Mouse (Mus musculus) forebrain, embryonic 14.5 days (tissue): ENCODE results near the gene Maneal. TPM values are rescaled to one million over a fixed set of nuclear protein-coding genes. Genes with fewer than 3 reads are reported as not detected.

Experiments used
- ATAC-seq: fragments of 200-750 bp; cut with Nextera tagmentation; 2 replicates; pipeline ENCODE4 v1.8.0; 2017; ENCODE audit warnings: mild to moderate bottlenecking, moderate library complexity
- DNase-seq: peaks from one replicate; pipeline ENCODE4 v3.0.0-alpha.2; 2015; ENCODE audit warnings: low spot score
- H3K27ac ChIP-seq: fragments of 300-500 bp; sonication (generic); 2 replicates; pipeline ENCODE4 v1.5.1; 2014; ENCODE audit warnings: low read depth, mild to moderate bottlenecking, control low read depth, low read length, moderate library complexity
- H3K27me3 ChIP-seq: fragments of 300-500 bp; sonication (generic); replicated peaks from 2 replicates; pipeline ENCODE4 v1.6.1; 2014; ENCODE audit warnings: low read length, control low read depth, mixed read lengths; ENCODE audit not compliant: control insufficient read depth, insufficient read depth
- H3K36me3 ChIP-seq: fragments of 300-500 bp; sonication (generic); 2 replicates; pipeline ENCODE4 v1.6.1; 2014; ENCODE audit warnings: low read length, control low read depth; ENCODE audit not compliant: control insufficient read depth, insufficient read depth
- H3K4me1 ChIP-seq: fragments of 300-500 bp; sonication (generic); 2 replicates; pipeline ENCODE4 v1.6.1; 2014; ENCODE audit warnings: antibody characterized with exemption, low read length, control low read depth; ENCODE audit not compliant: control insufficient read depth, insufficient read depth
- H3K4me2 ChIP-seq: fragments of 300-500 bp; sonication (generic); 2 replicates; pipeline ENCODE4 v1.6.1; 2014; ENCODE audit warnings: mild to moderate bottlenecking, control low read depth, low read length
- H3K4me3 ChIP-seq: fragments of 300-500 bp; sonication (generic); 2 replicates; pipeline ENCODE4 v1.5.1; 2014; ENCODE audit warnings: low read depth, low read length, control low read depth
- H3K9ac ChIP-seq: fragments of 300-500 bp; sonication (generic); 2 replicates; pipeline ENCODE4 v1.6.1; 2014; ENCODE audit warnings: mild to moderate bottlenecking, low read length, control low read depth, moderate library complexity
- H3K9me3 ChIP-seq: fragments of 300-500 bp; sonication (generic); replicated peaks from 2 replicates; pipeline ENCODE4 v1.6.1; 2016; ENCODE audit warnings: low read length, control low read depth, mixed read lengths; ENCODE audit not compliant: control insufficient read depth
- WGBS: fragments of 180-500 bp; shearing (Covaris S2); extraction: QIAGEN DNeasy Blood & Tissue Kit; methylation state at CpG from one replicate; pipeline ENCODE4 v1.1.7; 2014; 5-methylcytosine and 5-hydroxymethylcytosine counted together
- polyA plus RNA-seq: library from polyadenylated mRNA; unstranded; fragments of >200 nt; fragmentation: Nextera tagmentation; extraction: Ambion mirVana; gene quantifications from 2 replicates; pipeline ENCODE4 v1.2.1, GENCODE M21; 2014

Maneal gene
- polyA plus RNA-seq, 1 experiment from 2014 or later: 12.9 TPM

DNA sequence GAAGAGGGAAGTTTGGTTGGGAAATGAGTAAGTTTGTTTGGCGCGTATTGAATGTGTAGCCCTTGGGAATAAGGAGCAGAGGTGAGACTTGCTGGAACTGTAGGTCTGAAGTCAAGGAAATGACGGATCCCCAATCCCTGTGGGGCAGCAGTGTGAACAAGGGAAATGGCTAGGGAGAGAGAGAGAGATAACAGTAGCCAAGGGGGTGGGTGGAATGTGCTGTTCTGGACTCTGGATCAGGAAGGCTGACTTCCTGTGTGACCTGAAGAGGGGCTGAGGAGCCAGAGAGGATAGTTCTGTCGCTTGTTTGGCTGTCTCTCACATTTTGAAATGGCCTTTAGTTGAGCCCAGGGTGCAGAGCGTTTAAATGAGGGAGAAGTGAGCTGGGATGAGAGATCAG, 53.5 kb downstream of the Maneal start:
- DNase-seq (no peak), ATAC-seq (no peak)
- no peak overlapping the region for H3K9ac ChIP-seq
- WGBS: 93% methylated on average over 5 of the region's 5 CpGs
- no peak overlapping the region for H3K27ac ChIP-seq
- peaks cover 2% of the 10 kb centered on the region; the same call in 1 of the 2 replicates for H3K4me1 ChIP-seq
- H3K27me3 ChIP-seq: no peaks in the 10 kb centered on the region
- H3K9me3 ChIP-seq: no peaks in the 10 kb centered on the region
- no peak overlapping the region for H3K4me2 ChIP-seq
- peaks cover 47% of the 10 kb centered on the region for H3K36me3 ChIP-seq
- no peak overlapping the region for H3K4me3 ChIP-seq

Other genes with a start within 250 kb of the Maneal start
- gene Pou3f1, start 205.4 kb downstream of the Maneal start, polyA plus RNA-seq: 14.8 and 15.3 TPM in 2 replicates
- gene Utp11, start 168.6 kb downstream of the Maneal start, polyA plus RNA-seq: 34.5 and 42.0 TPM in 2 replicates
- 1.4 TPM in 2 replicates for gene Fhl3, start 161.5 kb downstream of the Maneal start, polyA plus RNA-seq
- 118 TPM in 2 replicates for gene Sf3a3, start 147.4 kb downstream of the Maneal start, polyA plus RNA-seq
- gene Inpp5b, start 120.3 kb downstream of the Maneal start, polyA plus RNA-seq: 20.8 and 22.1 TPM in 2 replicates
- 12.7 and 13.6 TPM in 2 replicates for gene Mtf1, start 60.1 kb downstream of the Maneal start, polyA plus RNA-seq
- gene Yrdc, start 11.5 kb downstream of the Maneal start, polyA plus RNA-seq: 57.1 and 62.4 TPM in 2 replicates
- gene 1110065P20Rik, start 11.0 kb downstream of the Maneal start, polyA plus RNA-seq: 78.0 and 90.7 TPM in 2 replicates
- 0.27 and 0.84 TPM in 2 replicates for gene Epha10, start 18.7 kb upstream of the Maneal start, polyA plus RNA-seq
- gene 9930104L06Rik, start 74.9 kb upstream of the Maneal start, polyA plus RNA-seq: 3.2 and 5.6 TPM in 2 replicates
- gene Cdca8, start 77.1 kb upstream of the Maneal start, polyA plus RNA-seq: 63.5 and 63.8 TPM in 2 replicates
- 1.8 and 2.4 TPM in 2 replicates for gene Rspo1, start 124.3 kb upstream of the Maneal start, polyA plus RNA-seq
- gene Gnl2, start 154.4 kb upstream of the Maneal start, polyA plus RNA-seq: 86.4 and 95.0 TPM in 2 replicates
- 1.1 and 1.3 TPM in 2 replicates for gene Dnali1, start 203.5 kb upstream of the Maneal start, polyA plus RNA-seq
- 28.9 and 31.3 TPM in 2 replicates for gene Snip1, start 204.5 kb upstream of the Maneal start, polyA plus RNA-seq
- gene Meaf6, start 223.0 kb upstream of the Maneal start, polyA plus RNA-seq: 153 and 164 TPM in 2 replicates